Mouse (Mus musculus) stomach, postnatal 0 days (tissue): ENCODE results near the gene Gm10717.
"Not testable (repeated sequence)": the region's sequence is repeated elsewhere in the genome, so short reads cannot be mapped to it uniquely, and the experiment has no call there.

Experiments used
- CTCF ChIP-seq: IDR thresholded peaks from 2 replicates; pipeline ENCODE4 v1.5.1; 2016; ENCODE audit warnings: antibody characterized with exemption, low read depth, mild to moderate bottlenecking, moderate library complexity
- EP300 ChIP-seq: optimal IDR thresholded peaks from 2 replicates; pipeline ENCODE3; 2016; ENCODE audit warnings: antibody characterized with exemption

DNA sequence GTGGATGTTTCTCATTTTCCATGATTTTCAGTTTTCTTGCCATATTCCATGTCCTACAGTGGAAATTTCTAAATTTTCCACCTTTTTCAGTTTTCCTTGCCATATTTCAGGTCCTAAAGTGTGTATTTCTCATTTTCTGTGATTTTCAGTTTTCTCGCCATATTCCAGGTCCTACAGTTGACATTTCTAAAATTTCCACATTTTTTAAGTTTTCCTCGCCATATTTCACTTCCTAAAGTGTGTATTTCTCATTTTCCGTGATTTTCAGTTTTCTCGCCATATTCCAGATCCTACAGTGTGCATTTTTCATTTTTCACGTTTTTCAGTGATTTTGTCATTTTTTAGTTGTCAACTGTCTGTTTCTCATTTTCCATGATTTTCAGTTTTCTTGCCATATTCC is 15.9 kb upstream of the Gm10717 start:
- TF ChIP-seq CTCF, EP300: not testable (repeated sequence)
